In the genomic region with DNA sequence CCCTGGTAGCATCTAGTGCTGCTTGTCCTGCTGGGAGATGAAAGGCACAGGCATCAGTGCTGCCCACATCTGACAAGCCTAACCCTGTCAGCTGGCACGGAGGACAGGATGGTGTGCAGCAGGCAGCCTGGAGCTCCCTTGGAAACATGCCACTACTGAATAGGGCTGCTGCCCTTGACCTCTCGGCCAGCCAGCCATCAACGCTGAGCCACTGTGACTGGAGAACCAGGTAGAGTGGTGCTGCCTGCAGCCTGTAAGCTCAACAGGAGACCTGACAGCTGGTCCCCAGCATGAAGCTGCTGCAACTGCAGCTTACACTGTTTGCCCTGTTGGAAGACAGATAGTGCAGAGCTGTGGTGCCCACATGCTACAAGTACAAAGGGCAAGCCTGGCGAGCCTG, we compare ENCODE assay signal across 11 mouse cellular contexts. TPM values are rescaled to one million over a fixed set of nuclear protein-coding genes. Genes with fewer than 3 reads are reported as not detected.
DNase-seq lines count a peak whose midpoint lies in the region; ATAC-seq and TF ChIP-seq lines count a peak whose summit lies in the region.
"Had no signal": no experiment of that assay in that cellular context is flagged by ENCODE, and none has a peak within 500 bp of the region (broad histone marks: within the 10 kb centered on the region; RNA-seq: fewer than 3 reads in every experiment).

No protein-coding gene starts in this region.

- TF ChIP-seq CTCF in forebrain, postnatal 0 days (IDR thresholded peaks at IDR 0.05; ENCODE audit: low read depth): no peak

- H3K36me3 ChIP-seq in forebrain, embryonic 15.5 days: peaks cover 16% of the 10 kb centered on the region; the same call in 1 of the 2 replicates
- peaks cover 14% of the 10 kb centered on the region for H3K36me3 ChIP-seq in forebrain, postnatal 0 days (ENCODE audit: insufficient read depth)
- H3K36me3 ChIP-seq in liver, embryonic 11.5 days (ENCODE audit: control insufficient read depth, insufficient read depth, low read length): no peaks in the 10 kb centered on the region
- H3K36me3 ChIP-seq in heart, embryonic 15.5 days: peaks cover 35% of the 10 kb centered on the region
- H3K36me3 ChIP-seq in midbrain, embryonic 14.5 days (ENCODE audit: control insufficient read depth, insufficient read depth, low read length): peaks cover 15% of the 10 kb centered on the region
- no peaks in the 10 kb centered on the region for H3K36me3 ChIP-seq in forebrain, embryonic 16.5 days (ENCODE audit: control insufficient read depth, insufficient read depth)

- no peaks in the 10 kb centered on the region for H3K27me3 ChIP-seq in forebrain, embryonic 15.5 days
- no peaks in the 10 kb centered on the region for H3K27me3 ChIP-seq in forebrain, postnatal 0 days (ENCODE audit: insufficient read depth, low read length)
- no peaks in the 10 kb centered on the region for H3K27me3 ChIP-seq in liver, embryonic 11.5 days (replicated peaks; ENCODE audit: control insufficient read depth, insufficient read depth, low read length)
- no peaks in the 10 kb centered on the region for H3K27me3 ChIP-seq in heart, embryonic 15.5 days
- H3K27me3 ChIP-seq in midbrain, embryonic 14.5 days (ENCODE audit: control insufficient read depth, insufficient read depth, low read length): no peaks in the 10 kb centered on the region
- H3K27me3 ChIP-seq in forebrain, embryonic 16.5 days (replicated peaks; ENCODE audit: control insufficient read depth, insufficient read depth, low read length): no peaks in the 10 kb centered on the region
- H3K27me3 ChIP-seq: stomach, embryonic 15.5 days had no signal

- WGBS in forebrain, embryonic 15.5 days: 80% methylated on average over 4 of the region's 4 CpGs
- 74% methylated on average over 4 of the region's 4 CpGs for WGBS in forebrain, postnatal 0 days
- WGBS in liver, embryonic 11.5 days: 74% methylated on average over 4 of the region's 4 CpGs
- WGBS in heart, embryonic 15.5 days: 48% methylated on average over 4 of the region's 4 CpGs
- 78% methylated on average over 4 of the region's 4 CpGs for WGBS in midbrain, embryonic 14.5 days
- WGBS in forebrain, embryonic 16.5 days: 75% methylated on average over 4 of the region's 4 CpGs

- no peak for DNase-seq in forebrain, postnatal 0 days
- no peak for DNase-seq in liver, embryonic 11.5 days (ENCODE audit: low spot score)
- no peak for DNase-seq in liver
- no peak for DNase-seq in midbrain, embryonic 14.5 days
- no peak for DNase-seq in ovary, postnatal 14 days (ENCODE audit: low spot score)
- DNase-seq: gastrocnemius, postnatal 10 days had no signal

- peak; percentile 44 for ATAC-seq in forebrain, embryonic 15.5 days (replicated peaks)
- ATAC-seq in forebrain, postnatal 0 days: no peak
- ATAC-seq in liver, embryonic 11.5 days (replicated peaks; ENCODE audit: low FRiP score): peak; percentile 31; the same call in 1 of the 2 replicates
- peak; percentile 45; the same call in 1 of the 2 replicates for ATAC-seq in heart, embryonic 15.5 days (replicated peaks; ENCODE audit: insufficient number of reproducible peaks, insufficient read depth, low FRiP score, low read depth)
- ATAC-seq in midbrain, embryonic 14.5 days (ENCODE audit: low FRiP score, low TSS enrichment): 0 out of 2 replicates have a peak, but pooled peaks have one; percentile 14
- ATAC-seq in forebrain, embryonic 16.5 days: no peak; the same call in 1 of the 2 replicates

- no peak overlapping the region for H3K9ac ChIP-seq in forebrain, embryonic 15.5 days (replicated peaks)
- no peak overlapping the region for H3K9ac ChIP-seq in forebrain, postnatal 0 days
- no peak overlapping the region for H3K9ac ChIP-seq in liver, embryonic 11.5 days (ENCODE audit: low read depth, low read length)
- H3K9ac ChIP-seq in heart, embryonic 15.5 days: no peak overlapping the region
- no peak overlapping the region for H3K9ac ChIP-seq in midbrain, embryonic 14.5 days (replicated peaks; ENCODE audit: low read length)
- no peak overlapping the region for H3K9ac ChIP-seq in forebrain, embryonic 16.5 days (replicated peaks; ENCODE audit: low read depth, low read length)
- H3K9ac ChIP-seq: stomach, embryonic 15.5 days had no signal

- no peaks in the 10 kb centered on the region for H3K9me3 ChIP-seq in forebrain, embryonic 15.5 days
- H3K9me3 ChIP-seq in forebrain, postnatal 0 days (ENCODE audit: low read length): no peaks in the 10 kb centered on the region
- H3K9me3 ChIP-seq in liver, embryonic 11.5 days (ENCODE audit: control insufficient read depth, low read length): no peaks in the 10 kb centered on the region
- H3K9me3 ChIP-seq in heart, embryonic 15.5 days (replicated peaks): no peaks in the 10 kb centered on the region
- H3K9me3 ChIP-seq in midbrain, embryonic 14.5 days (ENCODE audit: control insufficient read depth, low read length): no peaks in the 10 kb centered on the region
- H3K9me3 ChIP-seq in forebrain, embryonic 16.5 days (ENCODE audit: control insufficient read depth, low read length): no peaks in the 10 kb centered on the region
- H3K9me3 ChIP-seq: stomach, embryonic 15.5 days had no signal

- H3K27ac ChIP-seq in forebrain, embryonic 15.5 days (replicated peaks): no peak overlapping the region
- H3K27ac ChIP-seq in forebrain, postnatal 0 days (ENCODE audit: low read depth, low read length): no peak overlapping the region
- H3K27ac ChIP-seq in liver, embryonic 11.5 days (ENCODE audit: low read depth, low read length): no peak overlapping the region
- peak overlapping the region; percentile 14; the same call in 1 of the 2 replicates for H3K27ac ChIP-seq in heart, embryonic 15.5 days
- H3K27ac ChIP-seq in midbrain, embryonic 14.5 days (replicated peaks; ENCODE audit: low read depth, low read length): no peak overlapping the region
- no peak overlapping the region for H3K27ac ChIP-seq in forebrain, embryonic 16.5 days (ENCODE audit: low read length)
- H3K27ac ChIP-seq: macrophage; stomach, embryonic 15.5 days had no signal

- H3K4me3 ChIP-seq in forebrain, embryonic 15.5 days: no peak overlapping the region
- H3K4me3 ChIP-seq in forebrain, postnatal 0 days (ENCODE audit: low read depth, low read length): no peak overlapping the region
- H3K4me3 ChIP-seq in liver, embryonic 11.5 days (ENCODE audit: low read depth, low read length): no peak overlapping the region
- H3K4me3 ChIP-seq in heart, embryonic 15.5 days: no peak overlapping the region
- H3K4me3 ChIP-seq in midbrain, embryonic 14.5 days (replicated peaks; ENCODE audit: low read depth, low read length): no peak overlapping the region
- no peak overlapping the region for H3K4me3 ChIP-seq in forebrain, embryonic 16.5 days (replicated peaks; ENCODE audit: low read length)
- H3K4me3 ChIP-seq: stomach, embryonic 15.5 days had no signal

- no peaks in the 10 kb centered on the region for H3K4me1 ChIP-seq in forebrain, embryonic 15.5 days
- H3K4me1 ChIP-seq in forebrain, postnatal 0 days (ENCODE audit: insufficient read depth): no peaks in the 10 kb centered on the region
- H3K4me1 ChIP-seq in liver, embryonic 11.5 days (replicated peaks; ENCODE audit: control insufficient read depth, insufficient read depth, low read length): no peaks in the 10 kb centered on the region
- peaks cover 7% of the 10 kb centered on the region for H3K4me1 ChIP-seq in heart, embryonic 15.5 days (replicated peaks)
- no peaks in the 10 kb centered on the region for H3K4me1 ChIP-seq in midbrain, embryonic 14.5 days (ENCODE audit: control insufficient read depth, insufficient read depth, low read length)
- H3K4me1 ChIP-seq in forebrain, embryonic 16.5 days (replicated peaks; ENCODE audit: control insufficient read depth, insufficient read depth, low read length): no peaks in the 10 kb centered on the region
- H3K4me1 ChIP-seq: stomach, embryonic 15.5 days had no signal

- H3K4me2 ChIP-seq in forebrain, embryonic 15.5 days (replicated peaks): no peak overlapping the region
- H3K4me2 ChIP-seq in forebrain, postnatal 0 days (ENCODE audit: low read depth): no peak overlapping the region
- H3K4me2 ChIP-seq in liver, embryonic 11.5 days: no peak overlapping the region
- no peak overlapping the region for H3K4me2 ChIP-seq in heart, embryonic 15.5 days
- H3K4me2 ChIP-seq in midbrain, embryonic 14.5 days (ENCODE audit: low read length): no peak overlapping the region
- no peak overlapping the region for H3K4me2 ChIP-seq in forebrain, embryonic 16.5 days (ENCODE audit: low read length)
- H3K4me2 ChIP-seq: stomach, embryonic 15.5 days had no signal

RNA-seq across cellular contexts. Expression of a gene that starts 27.3 kb away (rescaled TPM):
- polyA plus RNA-seq in forebrain, embryonic 15.5 days (2015; fragmentation: Nextera tagmentation; extraction: Ambion mirVana): 69.4 and 90.4 TPM in 2 replicates
- total RNA-seq in forebrain, postnatal 0 days (2014; rRNA removed): 89.2 and 152 TPM in 2 replicates
- polyA plus RNA-seq in forebrain, postnatal 0 days (2015; fragmentation: Nextera tagmentation; extraction: Ambion mirVana): 153 and 257 TPM in 2 replicates
- 0.77 and 1.0 TPM in 2 replicates for polyA plus RNA-seq in liver, embryonic 11.5 days (2014; fragmentation: Nextera tagmentation; extraction: Ambion mirVana)
- polyA plus RNA-seq in heart, embryonic 15.5 days (2015; fragmentation: Nextera tagmentation; extraction: Ambion mirVana): 1.1 and 1.8 TPM in 2 replicates
- polyA plus RNA-seq in midbrain, embryonic 14.5 days (2014; fragmentation: Nextera tagmentation; extraction: Ambion mirVana): 225 and 247 TPM in 2 replicates
- polyA plus RNA-seq in forebrain, embryonic 16.5 days (2015; fragmentation: Nextera tagmentation; extraction: Ambion mirVana): 82.8 and 111 TPM in 2 replicates
- polyA plus RNA-seq: macrophage had no signal

RNA-seq across cellular contexts. Expression of a gene that starts 48.3 kb away (rescaled TPM):
- 26.7 and 28.3 TPM in 2 replicates for polyA plus RNA-seq in forebrain, embryonic 15.5 days (2015; fragmentation: Nextera tagmentation; extraction: Ambion mirVana)
- total RNA-seq in forebrain, postnatal 0 days (2014; rRNA removed): 69.6 and 100 TPM in 2 replicates
- polyA plus RNA-seq in forebrain, postnatal 0 days (2015; fragmentation: Nextera tagmentation; extraction: Ambion mirVana): 15.2 and 24.2 TPM in 2 replicates
- polyA plus RNA-seq in liver, embryonic 11.5 days (2014; fragmentation: Nextera tagmentation; extraction: Ambion mirVana): 3.6 and 3.9 TPM in 2 replicates
- polyA plus RNA-seq in heart, embryonic 15.5 days (2015; fragmentation: Nextera tagmentation; extraction: Ambion mirVana): 40.5 and 47.1 TPM in 2 replicates
- polyA plus RNA-seq in midbrain, embryonic 14.5 days (2014; fragmentation: Nextera tagmentation; extraction: Ambion mirVana): 29.2 and 30.4 TPM in 2 replicates
- polyA plus RNA-seq in forebrain, embryonic 16.5 days (2015; fragmentation: Nextera tagmentation; extraction: Ambion mirVana): 24.9 and 29.2 TPM in 2 replicates

Comparison
In these comparisons a context has a peak if more than half of its experiments do, and no peak if none do; other contexts are left out.
1. ATAC-seq: peak in forebrain, embryonic 15.5 days (single experiment), liver, embryonic 11.5 days (single experiment), heart, embryonic 15.5 days (single experiment) and midbrain, embryonic 14.5 days (single experiment); none in forebrain, postnatal 0 days (single experiment) and forebrain, embryonic 16.5 days (single experiment).
2. RNA of a gene that starts 27.3 kb away (polyA plus RNA-seq): 153 to 257 TPM in forebrain, postnatal 0 days, 225 to 247 TPM in midbrain, embryonic 14.5 days, 82.8 to 111 TPM in forebrain, embryonic 16.5 days and 69.4 to 90.4 TPM in forebrain, embryonic 15.5 days; 1.1 to 1.8 TPM in heart, embryonic 15.5 days and 0.77 to 1.0 TPM in liver, embryonic 11.5 days; every median in the first group is over 10 times any median in the second.